Mouse (Mus musculus): ENCODE measurements around the gene Timp4. TPM values are rescaled to one million over a fixed set of nuclear protein-coding genes. Genes with fewer than 3 reads are reported as not detected.

Timp4 gene
- 10 to 100 TPM; 20.7 to 23.0 TPM for total RNA-seq (2021)
- long read RNA-seq, experiment 1, full-length matches to known transcripts, result 47 of 53 reads
- long read RNA-seq, experiment 1, partial matches to known transcripts, result 4 of 53 reads
- long read RNA-seq, experiment 1, other reads (novel, unspliced or antisense), result 2 of 53 reads
- long read RNA-seq, experiment 2, full-length matches to known transcripts, result 41 of 48 reads
- long read RNA-seq, experiment 2, partial matches to known transcripts, result 0 of 48 reads
- long read RNA-seq, experiment 2, other reads (novel, unspliced or antisense), result 7 of 48 reads

DNA sequence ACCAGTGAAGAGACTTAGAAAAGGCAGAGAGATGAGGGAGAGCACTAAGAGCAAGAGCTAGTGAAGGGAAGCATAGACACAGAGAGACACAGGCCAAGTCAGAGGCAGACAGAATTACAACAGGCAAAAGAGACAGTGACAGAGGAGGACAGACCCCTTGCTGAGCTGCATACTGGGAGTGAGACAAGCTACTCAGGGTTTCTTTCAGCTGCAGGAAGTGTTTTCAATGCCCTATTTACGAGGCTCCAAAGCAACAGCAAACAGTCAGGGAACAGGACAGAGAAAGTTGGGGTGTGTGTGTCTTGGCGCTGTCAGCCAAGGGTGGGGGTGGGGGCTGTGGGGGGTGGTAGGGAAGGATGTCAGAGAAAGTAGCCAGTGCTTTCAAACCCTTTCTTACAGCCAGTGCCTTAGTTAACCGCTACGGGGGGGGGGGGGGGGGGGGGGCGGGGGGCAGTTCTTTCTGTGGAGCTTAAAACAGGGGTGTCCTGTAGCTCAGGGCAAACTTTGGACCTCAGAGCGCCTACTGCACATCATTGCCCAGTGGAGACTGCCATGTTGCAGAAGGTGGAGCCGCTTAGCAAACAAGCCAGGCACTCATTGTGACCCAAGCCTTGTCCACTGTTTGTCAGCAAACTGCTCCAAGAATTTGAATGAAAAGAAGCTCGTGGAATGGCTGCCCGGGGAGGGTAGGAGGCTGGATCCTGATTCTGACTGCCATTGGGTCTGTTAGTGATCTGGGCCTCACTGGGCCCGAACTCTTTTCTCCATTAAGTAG is at the start of gene Timp4:
Timp4 (minus strand) TSS at position 107 of the 775 bp plus-strand sequence.
- no peak for TF ChIP-seq CTCF (IDR thresholded peaks at IDR 0.05)
- Histone ChIP-seq H3K27ac (peak within 1 kb of the TSS; percentile 88), H3K4me3 (peak within 1 kb of the TSS; percentile 71)
- DNase-seq, result no peak
- intact Hi-C loops (cut with DNase I), result no loop called here

DNA sequence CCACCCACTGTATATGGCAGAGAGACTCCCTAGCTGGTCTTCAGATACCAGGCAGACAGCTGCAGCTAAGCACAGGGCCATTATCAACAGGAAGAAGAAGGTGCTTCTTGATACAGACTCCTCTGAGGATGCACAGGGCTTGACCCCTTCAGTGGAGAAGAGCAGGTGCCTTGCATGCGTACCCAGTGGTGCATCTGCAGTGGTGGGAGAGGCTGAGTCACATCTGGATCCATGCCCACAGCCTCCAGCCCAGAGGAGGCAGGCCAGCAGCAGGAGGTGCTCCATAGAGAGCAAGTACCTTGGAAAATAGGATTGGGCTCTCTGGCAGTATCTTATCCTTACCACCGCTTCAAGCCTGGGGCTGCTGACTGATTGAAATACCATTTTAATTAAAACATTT is 41.9 kb upstream of the Timp4 start:
- DNase-seq, result no peak
- intact Hi-C loops (cut with DNase I), result no loop called here
- Histone ChIP-seq H3K27ac (no peak overlapping the region), H3K4me3 (no peak overlapping the region)
- no peak for TF ChIP-seq CTCF (IDR thresholded peaks at IDR 0.05)

DNA sequence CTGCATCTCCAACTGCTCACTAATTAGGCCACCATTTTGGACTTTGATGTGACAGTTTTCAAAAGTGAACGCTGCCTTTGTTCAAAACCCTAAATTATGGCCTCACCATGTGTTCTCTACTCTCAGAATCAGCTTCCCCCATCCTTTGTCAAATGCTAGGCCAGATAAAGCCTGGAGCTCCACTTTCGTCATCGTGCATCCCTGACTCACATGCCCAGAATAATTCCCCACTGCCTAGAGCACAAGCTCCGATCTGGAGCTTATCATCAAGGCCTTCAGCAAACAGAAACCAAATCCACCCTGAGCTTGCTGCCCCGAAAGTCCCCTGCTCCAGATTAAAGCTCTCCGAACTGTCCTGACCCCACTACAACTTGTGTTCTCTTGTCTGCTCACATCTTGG is 40.6 kb upstream of the Timp4 start:
- TF ChIP-seq CTCF (IDR thresholded peaks at IDR 0.05), result no peak
- H3K27ac ChIP-seq, result no peak overlapping the region
- no peak for DNase-seq
- intact Hi-C loops (cut with DNase I), result no loop called here
- H3K4me3 ChIP-seq, result no peak overlapping the region

DNA sequence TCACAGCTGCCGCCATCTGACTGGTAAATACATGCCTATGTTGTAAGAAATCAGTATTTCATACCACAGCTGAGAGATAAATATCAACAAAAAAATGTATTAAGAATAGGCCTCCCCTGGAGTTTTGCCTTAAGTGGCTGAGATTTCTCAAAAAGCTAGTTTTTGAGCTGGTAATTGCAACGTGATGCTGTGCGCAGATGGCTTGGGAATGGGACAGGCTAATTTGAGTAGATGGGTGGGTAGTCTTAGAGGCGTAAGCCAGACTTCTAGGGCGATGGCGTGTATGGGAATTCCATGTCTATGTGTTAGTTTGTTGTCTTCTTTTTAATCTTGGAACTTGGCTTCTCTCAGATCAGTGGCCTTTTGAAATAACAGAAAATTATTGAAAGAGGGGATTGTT is 39.8 kb upstream of the Timp4 start:
- intact Hi-C loops (cut with DNase I), result no loop called here
- TF ChIP-seq CTCF (IDR thresholded peaks at IDR 0.05), result no peak
- no peak for DNase-seq
- no peak overlapping the region for H3K4me3 ChIP-seq
- H3K27ac ChIP-seq, result no peak overlapping the region

DNA sequence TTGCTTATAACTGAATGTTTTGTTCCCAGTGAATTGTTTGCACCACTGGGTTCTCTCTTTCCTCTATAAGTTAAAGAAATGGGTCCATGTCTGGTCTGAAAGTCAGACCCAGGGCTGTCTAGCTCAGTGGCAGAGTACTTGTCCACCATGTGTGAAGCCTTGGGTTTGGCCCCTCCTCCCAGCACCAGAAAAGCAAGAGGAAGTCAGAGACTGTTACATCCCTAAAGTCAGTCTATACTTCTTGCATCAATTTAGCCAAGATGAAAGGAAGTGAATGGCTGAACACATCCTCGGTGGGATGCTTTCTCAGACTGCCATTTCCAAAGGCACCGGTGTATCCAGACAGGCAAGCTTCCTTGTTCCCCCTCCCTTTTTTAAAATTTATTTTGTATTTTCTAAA is 39.1 kb upstream of the Timp4 start:
- TF ChIP-seq CTCF (IDR thresholded peaks at IDR 0.05), result no peak
- Histone ChIP-seq H3K4me3 (no peak overlapping the region), H3K27ac (no peak overlapping the region)
- intact Hi-C loops (cut with DNase I), result no loop called here
- no peak for DNase-seq

DNA sequence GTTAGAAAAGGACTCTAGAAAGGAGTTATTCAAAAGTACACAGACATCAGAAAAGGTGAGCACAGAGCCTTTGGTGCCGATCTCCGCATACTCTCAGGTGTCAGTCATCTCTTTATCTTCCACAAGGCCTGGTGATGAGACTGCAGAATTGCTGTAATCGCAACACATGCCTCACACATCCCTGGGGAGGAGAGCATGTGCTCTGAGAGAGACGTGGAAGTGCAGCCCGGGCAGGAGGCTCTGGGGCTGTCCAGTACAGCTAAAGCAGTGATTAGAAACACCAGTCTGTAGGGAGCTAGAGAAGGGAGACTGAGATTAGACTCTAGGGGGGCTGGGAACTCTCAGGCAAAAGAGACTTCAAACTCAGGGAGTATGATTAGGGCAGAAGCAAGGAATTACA is 38.6 kb upstream of the Timp4 start:
- intact Hi-C loops (cut with DNase I), result no loop called here
- Histone ChIP-seq H3K4me3 (no peak overlapping the region), H3K27ac (no peak overlapping the region)
- DNase-seq, result no peak
- TF ChIP-seq CTCF (IDR thresholded peaks at IDR 0.05), result no peak

DNA sequence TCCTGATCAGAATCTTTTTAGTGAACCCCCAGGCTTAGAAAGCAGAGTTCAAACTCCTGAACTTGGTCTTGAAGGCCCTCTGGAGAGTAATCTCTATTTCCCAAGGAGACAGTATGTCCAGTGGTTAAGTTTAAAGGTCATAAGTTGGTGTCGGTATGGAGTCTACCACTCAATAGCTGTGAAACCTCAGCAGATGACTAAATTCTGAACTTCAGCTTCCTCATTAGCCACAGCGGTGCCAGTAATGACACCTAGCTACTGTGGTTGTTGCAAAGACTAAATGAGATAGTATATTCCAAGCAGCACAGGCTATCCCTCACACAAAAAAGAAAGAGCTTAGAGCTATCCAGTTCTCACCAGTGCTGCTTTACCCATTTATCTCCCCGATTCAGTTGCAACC is 36.2 kb upstream of the Timp4 start:
- no peak overlapping the region for H3K27ac ChIP-seq
- TF ChIP-seq CTCF (IDR thresholded peaks at IDR 0.05), result no peak
- DNase-seq, result no peak
- intact Hi-C loops (cut with DNase I), result no loop called here
- no peak overlapping the region for H3K4me3 ChIP-seq

DNA sequence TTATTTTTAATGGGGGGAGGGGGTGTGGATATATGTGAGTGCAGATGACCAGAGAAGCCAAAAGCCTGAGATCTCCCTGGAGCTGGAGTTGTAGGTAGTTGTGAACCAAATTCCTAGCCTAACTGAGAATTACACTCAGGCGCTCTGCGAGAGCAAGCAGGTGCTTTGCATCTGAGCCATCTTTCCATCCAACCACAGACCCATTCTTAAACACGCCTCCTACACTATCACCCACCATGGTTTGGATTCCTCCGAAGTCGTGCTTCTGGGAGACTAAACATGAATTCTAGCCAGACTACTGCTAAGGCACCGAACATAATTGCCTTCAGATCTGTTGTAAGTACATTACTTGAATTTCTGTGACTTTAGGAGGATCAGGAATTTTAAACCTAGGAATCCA is 34.4 kb upstream of the Timp4 start:
- DNase-seq, result no peak
- TF ChIP-seq CTCF (IDR thresholded peaks at IDR 0.05), result no peak
- Histone ChIP-seq H3K4me3 (no peak overlapping the region), H3K27ac (no peak overlapping the region)
- intact Hi-C loops (cut with DNase I), result no loop called here

DNA sequence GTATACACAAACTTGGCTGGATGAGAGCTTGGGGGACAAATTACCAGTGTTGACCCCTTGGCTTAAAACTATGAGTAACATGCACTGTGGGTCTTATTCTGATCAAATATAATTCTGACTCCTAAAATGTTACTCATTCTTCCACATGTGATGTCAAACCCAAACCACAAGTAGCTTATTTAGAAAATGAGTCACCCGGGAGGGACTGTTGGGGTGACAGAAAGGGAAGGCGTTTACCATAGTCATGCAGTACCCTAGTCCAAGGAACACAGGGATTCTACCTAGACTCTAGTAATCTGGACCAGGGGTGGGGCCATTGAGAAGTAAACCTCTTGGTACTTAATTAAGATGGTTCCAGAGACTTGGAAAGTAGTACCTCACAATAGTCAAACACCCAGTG is 32.1 kb upstream of the Timp4 start:
- H3K4me3 ChIP-seq, result no peak overlapping the region
- no peak overlapping the region for H3K27ac ChIP-seq
- intact Hi-C loops (cut with DNase I), result no loop called here
- TF ChIP-seq CTCF (IDR thresholded peaks at IDR 0.05), result no peak
- DNase-seq, result no peak

DNA sequence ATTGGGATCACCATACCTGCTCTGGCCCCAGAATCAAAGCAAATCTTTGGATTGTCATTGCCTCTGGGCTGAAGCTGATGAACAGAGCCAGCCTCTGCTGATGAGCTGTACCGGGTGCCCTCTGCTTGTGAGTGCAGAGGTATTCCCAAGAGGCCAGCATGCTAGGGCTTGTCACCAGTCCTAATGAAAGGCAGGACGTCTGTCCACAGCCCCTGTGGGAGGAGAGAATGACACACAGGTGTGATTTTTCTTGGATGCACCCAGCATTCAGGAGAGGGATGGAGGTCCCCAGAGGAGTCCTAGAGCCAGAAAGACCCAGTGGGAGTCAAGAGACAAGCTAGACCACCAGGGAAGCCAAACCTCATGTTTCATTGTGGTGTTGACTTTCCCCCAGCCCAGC is 27.6 kb upstream of the Timp4 start:
- Histone ChIP-seq H3K27ac (no peak overlapping the region), H3K4me3 (no peak overlapping the region)
- no peak for TF ChIP-seq CTCF (IDR thresholded peaks at IDR 0.05)
- no peak for DNase-seq
- intact Hi-C loops (cut with DNase I), result loop anchor here (10.0 kb wide), 1 partner anchor 565 kb away; no protein-coding TSS in a partner anchor

DNA sequence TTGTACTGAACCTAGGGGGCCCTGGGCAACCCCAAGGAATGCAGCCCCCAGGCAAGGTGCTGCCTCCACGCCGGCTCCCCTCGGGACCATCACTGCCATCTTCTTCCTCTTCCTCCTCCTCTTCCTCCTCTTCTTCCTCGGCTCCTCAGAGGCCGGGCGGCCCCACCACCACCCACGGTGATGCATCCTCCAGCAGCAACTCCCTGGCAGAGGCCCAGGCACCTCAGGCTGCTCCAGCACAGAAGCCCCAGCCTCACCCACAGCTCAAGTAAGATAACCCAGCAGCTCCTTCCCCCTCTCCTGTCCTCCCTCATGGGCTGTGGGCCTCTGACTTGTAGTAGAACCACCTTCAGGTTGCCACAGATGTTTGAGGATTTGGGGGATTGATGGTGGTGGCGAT is 26.1 kb upstream of the Timp4 start:
- no peak for DNase-seq
- Histone ChIP-seq H3K27ac (no peak overlapping the region), H3K4me3 (no peak overlapping the region)
- no peak for TF ChIP-seq CTCF (IDR thresholded peaks at IDR 0.05)
- intact Hi-C loops (cut with DNase I), result loop anchor here (10.0 kb wide), 1 partner anchor 563 kb away; no protein-coding TSS in a partner anchor

DNA sequence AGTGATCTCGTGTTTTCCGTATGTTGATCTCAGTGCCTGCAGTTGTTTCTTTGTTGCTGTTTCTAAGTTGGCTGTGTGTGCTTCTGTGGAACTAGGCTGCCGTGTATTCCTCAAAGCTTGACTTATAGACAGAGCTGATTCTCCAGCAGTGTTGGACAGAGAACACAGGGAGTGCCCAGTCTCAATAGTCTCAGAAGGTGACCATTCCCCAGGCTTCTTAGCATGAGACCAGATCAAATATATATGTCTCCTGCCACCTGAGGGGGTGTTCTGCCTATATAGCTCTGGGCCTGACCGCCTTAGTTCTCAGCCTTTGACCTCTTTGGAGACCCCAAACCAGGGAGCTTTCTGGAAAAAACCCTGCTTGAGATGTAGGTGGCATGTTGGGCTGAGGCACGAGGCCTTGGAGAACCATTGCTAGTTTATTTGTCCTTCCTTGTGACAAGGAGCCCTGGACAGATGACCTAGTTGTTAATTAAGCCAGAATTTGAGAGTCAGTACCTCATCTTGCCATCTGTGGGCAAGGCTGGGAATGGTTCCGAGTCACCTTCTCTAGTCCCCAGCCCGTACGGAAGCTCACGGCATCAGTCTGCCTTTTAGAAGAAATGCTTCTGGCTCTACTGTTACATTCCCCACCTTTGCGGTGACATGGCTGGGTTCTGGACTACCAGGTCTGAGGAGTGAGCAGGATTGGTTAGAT is 23.3 kb upstream of the Timp4 start:
- no peak for DNase-seq
- Histone ChIP-seq H3K27ac (no peak overlapping the region), H3K4me3 (no peak overlapping the region)
- TF ChIP-seq CTCF (IDR thresholded peaks at IDR 0.05), result no peak
- intact Hi-C loops (cut with DNase I), result loop anchor here (10.0 kb wide), 1 partner anchor 560 kb away; no protein-coding TSS in a partner anchor

DNA sequence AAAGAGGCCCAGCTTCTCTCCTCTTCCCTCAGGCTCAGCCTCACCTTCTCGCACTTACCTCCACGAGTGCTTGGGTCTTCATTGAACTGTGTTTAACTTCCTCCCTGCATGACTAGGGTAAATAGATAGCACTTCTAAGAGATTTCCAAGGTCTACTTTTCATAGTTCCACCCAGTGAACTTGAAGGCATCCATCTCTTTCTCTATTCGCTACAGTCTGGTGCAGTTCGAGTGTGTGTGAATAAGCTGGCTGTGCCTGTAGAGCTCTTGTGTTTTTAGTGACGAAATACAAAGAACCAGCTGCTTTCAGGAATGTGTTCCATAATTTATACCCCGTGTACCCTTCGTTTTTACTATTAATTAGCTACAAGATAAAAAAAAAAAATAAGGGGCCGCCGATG is 22.7 kb upstream of the Timp4 start:
- intact Hi-C loops (cut with DNase I), result loop anchor here (5.0 to 10.0 kb wide), 2 partner anchors 227 to 560 kb away; no protein-coding TSS in a partner anchor
- no peak overlapping the region for H3K27ac ChIP-seq
- no peak for DNase-seq
- H3K4me3 ChIP-seq, result no peak overlapping the region
- no peak for TF ChIP-seq CTCF (IDR thresholded peaks at IDR 0.05)
